Mouse (Mus musculus): Measurements from ENCODE around the gene Stat5b.

GRCm38 (mm10) chr11:100756476-100756875 is 94.0 kb downstream of the Stat5b start:
- TF ChIP-seq CTCF (conservative IDR thresholded peaks at IDR 0.05; ENCODE audit: insufficient read depth, insufficient read length, low read depth, low read length) (no peak), POLR2A (IDR thresholded peaks at IDR 0.05; ENCODE audit: low read depth, low read length) (no peak)
